Mouse (Mus musculus): Measurements from ENCODE around the gene Slc38a3. TPM values are rescaled to one million over a fixed set of nuclear protein-coding genes. Genes with fewer than 3 reads are reported as not detected.
"Not testable (repeated sequence)": the region's sequence is repeated elsewhere in the genome, so short reads cannot be mapped to it uniquely, and the experiment has no call there.

Gene Slc38a3
- polyA plus RNA-seq, 1 experiment from 2014 or later: 24.4 TPM

DNA sequence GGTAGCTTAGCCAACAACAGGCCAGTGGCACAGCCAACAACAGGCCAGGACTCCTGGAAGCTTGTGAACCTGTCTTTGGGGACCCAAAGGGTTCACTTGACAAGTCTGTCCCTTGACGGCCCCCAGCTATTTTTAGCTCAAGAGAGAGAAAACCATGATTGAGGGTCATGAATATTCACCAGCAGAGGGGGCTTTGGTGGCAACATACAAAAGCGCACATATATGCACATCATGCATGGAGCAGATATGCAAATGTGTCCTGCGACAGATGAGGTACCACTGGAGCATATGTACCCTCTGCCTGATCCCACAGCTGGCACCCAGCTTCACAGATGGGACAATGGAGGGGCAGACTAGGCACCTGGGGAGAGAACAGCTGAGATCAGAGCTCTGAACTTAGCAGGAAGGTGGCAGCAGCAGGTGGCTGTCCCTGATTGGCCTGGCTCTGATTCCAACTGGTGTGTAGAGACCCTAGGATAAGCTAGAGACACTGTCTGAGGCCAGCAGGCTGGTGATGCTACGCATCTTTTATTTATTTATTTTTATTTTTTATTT is 24.2 kb upstream of the Slc38a3 start:
- ATAC-seq (replicated peaks): no peak
- Histone ChIP-seq H3K4me2 (replicated peaks) (no peak overlapping the region), H3K27me3 (no peaks in the 10 kb centered on the region), H3K9me3 (no peaks in the 10 kb centered on the region), H3K4me3 (no peak overlapping the region), H3K9ac (replicated peaks) (no peak overlapping the region), H3K27ac (replicated peaks) (no peak overlapping the region), H3K4me1 (peaks cover 27% of the 10 kb centered on the region), H3K36me3 (peaks cover 30% of the 10 kb centered on the region)
- whole genome bisulfite sequencing: 53% methylated on average over 4 of the region's 4 CpGs

- 54% methylated on average over 5 of the region's 5 CpGs for WGBS
- Histone ChIP-seq H3K9ac (replicated peaks) (no peak overlapping the region), H3K4me1 (peaks cover 20% of the 10 kb centered on the region), H3K4me3 (no peak overlapping the region), H3K27me3 (no peaks in the 10 kb centered on the region), H3K9me3 (no peaks in the 10 kb centered on the region), H3K27ac (replicated peaks) (no peak overlapping the region), H3K4me2 (replicated peaks) (no peak overlapping the region), H3K36me3 (peaks cover 30% of the 10 kb centered on the region)
- ATAC-seq (replicated peaks): no peak
These were observed 23.5 kb upstream of the Slc38a3 start for GRCm38 (mm10) chr9:107692785-107693184.

DNA sequence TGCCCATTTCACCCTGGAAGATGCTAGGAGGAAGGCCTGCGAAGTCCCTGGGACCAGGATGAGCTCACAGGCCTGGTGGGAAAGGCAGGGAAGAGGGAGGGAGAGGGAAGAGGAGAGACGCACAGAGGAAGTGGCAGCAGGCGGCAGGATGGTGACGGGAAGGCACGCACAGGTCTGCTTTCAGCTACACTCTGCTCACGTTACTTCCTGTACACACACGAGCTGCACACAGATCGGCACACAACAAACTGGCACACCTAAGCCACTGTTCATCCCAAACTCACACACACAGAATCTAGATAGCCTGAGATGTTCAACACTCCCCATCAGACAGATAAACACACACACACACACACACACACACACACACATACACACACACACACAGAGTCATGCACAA is 21.1 kb upstream of the Slc38a3 start:
- no peak overlapping the region for H3K4me2 ChIP-seq (replicated peaks)
- H3K36me3 ChIP-seq: peaks cover 33% of the 10 kb centered on the region
- no peak for ATAC-seq (replicated peaks)
- H3K27me3 ChIP-seq: no peaks in the 10 kb centered on the region
- 85% methylated on average over 8 of the region's 8 CpGs for WGBS
- no peak overlapping the region for H3K9ac ChIP-seq (replicated peaks)
- no peaks in the 10 kb centered on the region for H3K9me3 ChIP-seq
- H3K27ac ChIP-seq (replicated peaks): no peak overlapping the region
- no peak overlapping the region for H3K4me3 ChIP-seq
- H3K4me1 ChIP-seq: peaks cover 8% of the 10 kb centered on the region

DNA sequence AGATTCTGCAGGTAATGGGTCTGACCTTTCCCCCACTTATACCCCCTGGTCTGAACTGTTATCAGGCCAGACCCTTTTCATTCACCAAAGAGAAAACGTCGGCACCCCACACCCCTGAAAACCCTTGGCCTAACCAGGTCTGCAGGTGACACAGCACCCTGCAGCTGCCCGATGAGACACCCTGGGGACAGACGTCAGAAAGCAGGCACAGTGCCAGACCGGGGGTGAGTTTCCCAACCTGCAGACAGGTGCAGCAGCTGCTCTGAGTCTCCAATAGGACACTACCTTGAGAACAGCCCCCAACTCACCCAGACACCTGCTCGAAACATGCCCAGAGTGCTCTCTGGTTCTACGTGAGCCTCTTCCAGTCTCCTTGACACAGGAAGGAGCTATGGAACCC is 19.6 kb upstream of the Slc38a3 start:
- ATAC-seq (replicated peaks): no peak
- Histone ChIP-seq H3K27ac (replicated peaks) (no peak overlapping the region), H3K27me3 (no peaks in the 10 kb centered on the region), H3K4me3 (no peak overlapping the region), H3K36me3 (peaks cover 38% of the 10 kb centered on the region), H3K4me2 (replicated peaks) (no peak overlapping the region), H3K4me1 (peaks cover 8% of the 10 kb centered on the region), H3K9ac (replicated peaks) (no peak overlapping the region), H3K9me3 (no peaks in the 10 kb centered on the region)
- 86% methylated on average over 7 of the region's 7 CpGs for WGBS

DNA sequence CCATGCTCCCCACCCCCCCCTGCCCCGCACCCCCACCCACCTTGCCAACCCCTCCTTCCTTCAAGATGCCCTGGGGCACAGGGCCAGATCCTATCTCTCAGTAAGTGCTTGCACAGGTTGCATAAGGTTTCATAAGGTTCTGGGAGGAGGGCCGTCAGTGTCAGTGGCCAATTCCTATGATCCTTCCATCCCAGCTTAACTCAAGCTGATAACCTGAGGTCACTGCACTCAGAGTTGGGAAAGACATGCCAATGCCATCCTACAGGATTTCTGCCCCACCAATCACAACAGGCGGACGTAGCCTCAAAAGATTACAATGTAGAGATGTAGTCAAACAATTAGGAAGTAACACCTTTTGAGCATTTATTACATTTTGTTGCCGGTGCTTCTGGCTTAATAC is 19.1 kb upstream of the Slc38a3 start:
- no peak overlapping the region for H3K4me2 ChIP-seq (replicated peaks)
- no peak overlapping the region for H3K4me3 ChIP-seq
- peaks cover 6% of the 10 kb centered on the region for H3K4me1 ChIP-seq
- no peaks in the 10 kb centered on the region for H3K27me3 ChIP-seq
- no peak for ATAC-seq (replicated peaks)
- 88% methylated on average over 5 of the region's 5 CpGs for WGBS
- no peaks in the 10 kb centered on the region for H3K9me3 ChIP-seq
- no peak overlapping the region for H3K9ac ChIP-seq (replicated peaks)
- H3K27ac ChIP-seq (replicated peaks): no peak overlapping the region
- peaks cover 43% of the 10 kb centered on the region for H3K36me3 ChIP-seq

DNA sequence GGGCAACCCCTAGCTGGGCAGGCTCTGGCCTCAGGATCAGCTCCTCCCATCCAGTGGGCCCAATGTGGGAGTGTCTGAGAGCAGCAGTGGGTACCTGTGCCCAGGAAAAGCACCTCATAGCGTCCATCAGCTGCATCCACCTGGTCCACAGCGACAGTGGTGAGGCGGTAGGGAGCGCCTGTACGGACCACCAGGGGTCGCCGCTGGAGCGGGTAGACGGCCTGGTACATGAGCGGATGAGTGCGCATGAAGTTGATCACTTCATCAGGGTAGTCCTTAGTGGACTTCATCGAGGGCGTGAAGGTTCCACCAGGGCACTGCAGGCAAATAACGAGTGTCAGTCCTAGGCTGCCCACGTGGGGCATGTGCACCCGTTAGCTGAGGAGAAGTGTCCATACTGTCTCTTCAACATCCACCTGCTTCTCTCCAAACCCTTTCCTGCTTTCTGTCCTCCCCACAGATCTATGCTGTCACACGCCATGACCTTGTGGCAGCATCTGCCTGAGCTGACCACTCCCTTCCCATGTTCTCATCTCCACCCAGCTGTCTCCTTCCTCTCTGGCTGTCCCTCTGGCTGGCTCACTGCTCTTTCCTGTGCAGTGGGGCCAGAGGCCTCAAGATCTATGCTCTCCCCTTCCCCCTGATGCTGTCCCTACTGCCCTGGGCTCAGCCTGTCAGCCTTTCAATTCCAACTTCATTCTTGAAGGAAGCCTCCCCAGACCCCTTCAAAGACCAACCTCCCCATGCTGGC is 16.1 kb upstream of the Slc38a3 start:
- H3K36me3 ChIP-seq: peaks cover 37% of the 10 kb centered on the region
- H3K27me3 ChIP-seq: no peaks in the 10 kb centered on the region
- H3K9ac ChIP-seq (replicated peaks): no peak overlapping the region
- H3K4me2 ChIP-seq (replicated peaks): no peak overlapping the region
- peak; percentile 85 for ATAC-seq (replicated peaks)
- H3K27ac ChIP-seq (replicated peaks): no peak overlapping the region
- H3K4me1 ChIP-seq: no peaks in the 10 kb centered on the region
- 30% methylated on average over 17 of the region's 17 CpGs for WGBS
- H3K9me3 ChIP-seq: no peaks in the 10 kb centered on the region
- H3K4me3 ChIP-seq: no peak overlapping the region

DNA sequence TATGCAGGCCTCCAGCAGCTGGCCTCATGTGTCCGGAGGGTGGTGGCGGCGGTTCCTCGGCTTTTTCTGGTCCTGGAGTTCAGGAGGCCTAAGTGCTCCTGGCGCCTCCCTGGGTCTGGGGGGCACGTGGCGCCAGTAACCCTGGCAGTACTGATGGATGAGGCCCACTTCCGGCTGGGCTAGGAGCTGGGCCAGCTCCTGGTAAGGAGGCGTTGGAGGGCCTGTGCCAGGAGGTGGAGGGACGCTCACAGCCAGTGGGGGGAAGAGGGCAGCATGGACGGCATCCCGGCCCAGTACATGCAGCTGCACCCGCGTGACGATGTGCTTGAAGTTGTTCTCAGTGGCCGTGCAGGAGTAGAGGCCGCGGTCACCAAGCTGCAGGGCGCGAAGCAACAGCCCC is 13.1 kb upstream of the Slc38a3 start:
- Histone ChIP-seq H3K36me3 (peaks cover 22% of the 10 kb centered on the region; the same call in 1 of the 2 replicates), H3K4me3 (no peak overlapping the region), H3K9ac (replicated peaks) (no peak overlapping the region), H3K9me3 (no peaks in the 10 kb centered on the region), H3K27ac (replicated peaks) (no peak overlapping the region), H3K4me2 (replicated peaks) (no peak overlapping the region), H3K27me3 (peaks cover 4% of the 10 kb centered on the region), H3K4me1 (no peaks in the 10 kb centered on the region)
- ATAC-seq (replicated peaks): no peak
- 86% methylated on average over 20 of the region's 20 CpGs for WGBS

- Histone ChIP-seq H3K9ac (replicated peaks) (no peak within 1 kb of the TSS), H3K4me1 (peaks cover 18% of the 10 kb centered on the region), H3K27me3 (peaks cover 25% of the 10 kb centered on the region), H3K4me2 (replicated peaks) (no peak within 1 kb of the TSS), H3K36me3 (peaks cover 19% of the 10 kb centered on the region; the same call in 1 of the 2 replicates), H3K27ac (replicated peaks) (no peak within 1 kb of the TSS), H3K4me3 (no peak within 1 kb of the TSS), H3K9me3 (no peaks in the 10 kb centered on the region)
- 45% methylated on average over 5 of the region's 5 CpGs for WGBS
- ATAC-seq (replicated peaks): no peak
These were observed 10.2 kb upstream of the Slc38a3 start, which contains the start of gene Gnat1 for GRCm38 (mm10) chr9:107679501-107679900. Gene Gnat1 (minus strand): TSS chr9:107679712.

- H3K4me2 ChIP-seq (replicated peaks): no peak overlapping the region
- peaks cover 12% of the 10 kb centered on the region; the same call in 1 of the 2 replicates for H3K36me3 ChIP-seq
- peaks cover 18% of the 10 kb centered on the region for H3K4me1 ChIP-seq
- H3K9me3 ChIP-seq: no peaks in the 10 kb centered on the region
- peaks cover 25% of the 10 kb centered on the region for H3K27me3 ChIP-seq
- H3K27ac ChIP-seq (replicated peaks): no peak overlapping the region
- H3K9ac ChIP-seq (replicated peaks): no peak overlapping the region
- no peak for ATAC-seq (replicated peaks)
- 93% methylated on average over 2 of the region's 2 CpGs for WGBS
- no peak overlapping the region for H3K4me3 ChIP-seq
These were observed 9.5 kb upstream of the Slc38a3 start for GRCm38 (mm10) chr9:107678861-107679260.

DNA sequence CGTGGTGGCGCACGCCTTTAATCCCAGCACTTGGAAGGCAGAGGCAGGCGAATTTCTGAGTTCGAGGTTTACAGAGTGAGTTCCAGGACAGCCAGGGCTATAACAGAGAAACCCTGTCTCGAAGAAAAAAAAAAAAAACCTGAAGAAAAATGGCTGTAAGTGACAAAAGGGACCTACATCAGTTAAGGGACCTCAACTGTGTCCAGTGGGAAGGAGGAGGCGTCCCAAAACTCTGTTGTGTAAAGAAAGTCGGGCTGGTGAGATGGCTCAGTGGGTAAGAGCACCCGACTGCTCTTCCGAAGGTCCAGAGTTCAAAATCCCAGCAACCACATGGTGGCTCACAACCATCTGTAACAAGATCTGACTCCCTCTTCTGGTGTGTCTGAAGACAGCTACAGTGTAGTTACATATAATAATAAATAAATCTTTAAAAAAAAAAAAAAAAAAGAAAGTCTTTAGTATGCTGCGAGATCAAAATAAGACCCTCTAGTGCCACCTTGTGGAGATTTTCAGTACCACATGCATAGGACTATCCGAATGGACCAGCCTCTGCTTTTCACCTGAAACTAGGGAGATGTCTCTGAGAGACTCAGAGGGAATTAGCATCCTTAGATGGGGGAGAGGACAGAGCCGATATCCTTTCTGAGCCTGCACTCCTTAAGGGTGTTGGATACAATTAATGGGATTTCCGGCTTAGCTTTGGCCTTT is 8.6 kb upstream of the Slc38a3 start:
- 37% methylated on average over 14 of the region's 14 CpGs for WGBS
- H3K4me1 ChIP-seq: peaks cover 18% of the 10 kb centered on the region

DNA sequence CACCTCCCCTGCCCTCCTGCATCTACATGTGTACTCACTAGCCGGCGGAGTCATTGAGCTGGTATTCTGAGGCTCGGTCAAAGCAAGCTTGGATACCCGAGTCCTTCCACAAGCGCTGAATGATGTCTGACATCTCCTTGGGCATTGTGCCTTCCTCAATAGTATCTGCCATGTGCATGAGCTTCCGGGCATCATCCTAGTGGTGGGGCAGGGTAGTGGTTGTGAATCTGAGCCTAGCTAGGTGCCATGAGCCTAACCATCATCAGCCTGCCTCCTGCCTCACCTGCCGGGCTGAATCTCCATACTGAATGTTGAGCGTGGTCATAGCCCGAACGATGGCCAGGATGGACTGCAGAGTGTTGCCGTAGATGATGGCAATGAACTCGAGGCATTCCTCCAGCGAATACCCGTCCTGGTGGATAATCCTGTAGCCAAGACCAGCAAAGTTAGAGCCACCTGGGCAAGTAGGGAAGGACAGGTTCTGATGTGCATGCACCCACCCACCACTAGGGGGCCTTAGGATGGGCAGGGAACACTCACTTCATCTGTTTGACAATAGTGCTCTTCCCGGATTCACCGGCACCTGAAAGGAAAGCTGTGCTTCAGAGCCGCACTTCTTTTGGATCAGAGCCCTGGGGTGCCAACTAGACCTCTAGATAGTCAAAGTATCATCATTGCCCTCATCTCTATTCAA is 7.9 kb upstream of the Slc38a3 start:
- ATAC-seq (replicated peaks): 0 out of 2 replicates have a peak, but pooled peaks have one; percentile 1
- H3K4me2 ChIP-seq (replicated peaks): peak overlapping the region; percentile 56
- WGBS: 21% methylated on average over 17 of the region's 17 CpGs
- no peak overlapping the region for H3K4me3 ChIP-seq
- H3K36me3 ChIP-seq: no peaks in the 10 kb centered on the region
- no peak overlapping the region for H3K9ac ChIP-seq (replicated peaks)
- H3K27ac ChIP-seq (replicated peaks): no peak overlapping the region
- peaks cover 18% of the 10 kb centered on the region for H3K4me1 ChIP-seq
- peaks cover 25% of the 10 kb centered on the region for H3K27me3 ChIP-seq
- H3K9me3 ChIP-seq: no peaks in the 10 kb centered on the region

More for the DNA sequence above, 8.6 kb upstream of the Slc38a3 start:
- H3K9me3 ChIP-seq; H3K36me3 ChIP-seq; H3K9ac ChIP-seq (replicated peaks); H3K4me3 ChIP-seq; ATAC-seq (replicated peaks); H3K4me2 ChIP-seq (replicated peaks); H3K27ac ChIP-seq (replicated peaks): not testable (repeated sequence)
- peaks cover 25% of the 10 kb centered on the region for H3K27me3 ChIP-seq

GRCm38 (mm10) chr9:107676302-107676701 is 7.0 kb upstream of the Slc38a3 start:
- peak; percentile 34 for ATAC-seq (replicated peaks)
- under 1% methylated on average over 25 of the region's 25 CpGs for WGBS
- Histone ChIP-seq H3K36me3 (no peaks in the 10 kb centered on the region), H3K4me1 (peaks cover 18% of the 10 kb centered on the region), H3K27ac (replicated peaks) (no peak overlapping the region), H3K9me3 (no peaks in the 10 kb centered on the region), H3K4me2 (replicated peaks) (peak overlapping the region; percentile 56), H3K4me3 (peak overlapping the region; percentile 33), H3K27me3 (peaks cover 25% of the 10 kb centered on the region), H3K9ac (replicated peaks) (peak overlapping the region; percentile 8)
